Mouse (Mus musculus) left cerebral cortex, postnatal 25 days (tissue): Measurements from ENCODE around the gene Sh2b1. TPM values are rescaled to one million over a fixed set of nuclear protein-coding genes. Genes with fewer than 3 reads are reported as not detected.

Source experiments
- DNase-seq, 2 experiments: peaks; one replicate each; pipeline ENCODE4 v3.0.0; 2022; ENCODE audit warnings: low spot score in 2 of 2, mixed read lengths in 1 of 2
- intact Hi-C: fragments of 180-260 bp; cut with DNase I; formaldehyde crosslinking; loops from one replicate; pipeline ENCODE4 v1.15.1; 2025
- total RNA-seq, 2 experiments: library from RNA; stranded (reverse); gene quantifications; 2 replicates each; pipeline ENCODE4 v1.2.3; 2021

The Sh2b1 gene
- total RNA-seq, 2 experiments from 2014 or later, result 74.1 to 78.9 TPM

DNA sequence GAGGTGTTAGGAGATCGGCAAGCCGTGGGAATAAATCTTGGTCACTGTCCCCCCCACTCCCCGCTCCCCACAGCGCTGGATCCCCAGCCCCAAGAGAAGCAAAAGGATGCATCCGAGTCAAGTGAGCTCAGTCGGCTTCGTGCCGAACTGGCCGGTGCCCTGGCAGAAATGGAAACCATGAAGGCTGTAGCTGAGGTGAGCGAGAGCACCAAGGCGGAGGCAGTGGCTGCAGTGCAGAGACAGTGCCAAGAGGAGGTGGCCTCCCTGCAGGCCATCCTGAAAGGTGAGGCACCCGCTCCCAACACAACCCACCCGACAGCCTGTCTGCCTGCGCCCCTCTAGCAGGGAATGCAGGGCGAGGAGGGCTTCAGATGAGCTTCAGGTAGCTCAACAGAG, 45.7 kb downstream of the Sh2b1 start:
- intact Hi-C loops, result loop anchor here (2.0 kb wide), 1 partner anchor 45 kb away; the partner anchor contains the start of gene Sh2b1
- no peak for DNase-seq

DNA sequence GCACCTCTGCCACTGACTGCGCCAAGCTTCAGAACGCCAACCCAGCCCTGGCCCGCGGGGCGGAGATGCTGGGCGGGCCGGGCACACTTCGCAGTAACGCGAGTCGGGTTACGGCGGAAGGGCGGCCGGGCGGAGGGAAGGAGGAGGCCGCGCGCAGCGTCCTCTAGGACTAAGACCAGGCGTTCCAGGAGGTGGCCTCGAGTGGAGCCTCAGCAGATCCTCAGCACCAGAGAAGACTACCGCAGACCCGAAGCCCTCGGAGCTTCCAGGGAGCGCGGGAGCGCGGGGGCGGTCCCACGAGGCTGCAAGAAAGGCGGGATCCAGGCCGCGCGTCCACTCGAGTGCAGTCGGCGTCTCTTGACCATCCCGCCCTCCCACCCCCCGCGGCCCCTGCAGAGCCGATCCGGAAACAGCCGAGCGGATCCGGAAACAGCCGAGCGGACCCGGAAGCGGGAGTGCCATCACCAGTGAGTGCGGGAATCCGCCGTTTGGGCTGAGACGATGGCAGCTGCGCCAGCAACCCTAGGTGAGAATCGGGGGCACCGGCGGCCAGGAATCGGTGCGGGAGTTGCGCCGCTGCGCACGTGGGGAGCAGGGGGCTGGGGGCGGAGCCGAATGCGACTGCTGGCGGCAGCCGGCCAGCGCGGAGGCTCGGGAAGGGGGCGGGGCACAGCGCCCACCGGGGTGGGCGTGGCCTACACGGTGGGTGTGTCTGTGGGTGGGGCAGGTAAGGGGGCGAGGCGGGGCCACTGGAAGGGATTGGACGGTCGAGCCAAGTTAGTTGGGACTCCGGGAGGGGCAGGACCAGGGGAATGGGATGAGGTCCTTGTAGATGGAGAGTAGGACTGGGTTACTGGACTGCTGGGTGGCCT, 46.4 kb downstream of the Sh2b1 start, which contains the start of gene Rabep2:
Rabep2 (plus strand) TSS at position 129 of the 872 bp plus-strand sequence.
- DNase-seq, result peak; percentile 94
- intact Hi-C loops, result loop anchor here (2.0 kb wide), 1 partner anchor 46 kb away; the partner anchor contains the start of gene Sh2b1

DNA sequence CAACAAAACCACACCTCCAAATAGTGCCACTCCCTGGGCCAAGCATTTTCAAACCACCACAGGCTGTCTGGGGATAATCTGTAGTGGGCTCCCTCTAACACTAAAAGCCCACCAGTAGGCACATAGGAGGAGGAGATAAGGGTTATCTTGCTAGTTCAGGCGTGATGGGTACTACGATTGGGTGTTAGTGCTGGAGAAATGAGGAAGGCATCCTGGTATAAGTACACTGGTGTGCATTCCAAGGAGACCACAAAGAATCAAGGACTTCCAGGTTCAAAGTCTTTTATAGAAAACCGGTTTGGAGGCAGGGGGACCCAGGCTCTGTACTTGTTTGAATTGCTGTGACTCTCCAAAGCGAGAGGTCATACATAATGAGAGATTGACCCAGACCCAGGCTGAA, 47.1 kb downstream of the Sh2b1 start:
- no peak for DNase-seq
- intact Hi-C loops, result loop anchor here (2.0 kb wide), 1 partner anchor 47 kb away; the partner anchor contains the start of gene Sh2b1

DNA sequence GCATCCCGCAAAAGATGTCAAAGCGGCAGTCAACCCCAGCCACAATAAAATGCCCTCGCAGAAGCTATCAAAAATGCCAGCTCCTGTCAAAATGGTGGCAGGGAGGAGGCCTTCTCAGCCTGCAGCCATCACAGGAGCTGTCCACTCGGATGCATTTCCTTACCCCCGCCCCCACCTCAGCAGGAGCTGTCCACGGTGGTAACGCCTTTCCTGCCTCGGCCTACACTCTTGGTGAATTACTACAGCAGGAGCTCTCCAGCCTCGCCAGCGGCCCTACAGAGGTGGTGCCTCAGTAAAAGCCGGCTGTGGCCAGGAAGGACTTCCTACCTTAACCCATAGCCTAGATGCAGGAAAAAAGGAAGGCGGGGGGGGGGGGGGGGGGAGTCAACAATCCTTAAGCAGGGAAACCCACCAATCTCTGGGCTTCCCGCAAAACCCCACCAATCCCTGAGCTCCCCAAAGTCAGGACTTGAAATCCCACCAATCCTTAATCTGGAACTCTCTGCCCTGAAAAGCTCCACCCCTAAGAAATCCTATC, 47.8 kb downstream of the Sh2b1 start:
- intact Hi-C loops, result no loop called here

DNA sequence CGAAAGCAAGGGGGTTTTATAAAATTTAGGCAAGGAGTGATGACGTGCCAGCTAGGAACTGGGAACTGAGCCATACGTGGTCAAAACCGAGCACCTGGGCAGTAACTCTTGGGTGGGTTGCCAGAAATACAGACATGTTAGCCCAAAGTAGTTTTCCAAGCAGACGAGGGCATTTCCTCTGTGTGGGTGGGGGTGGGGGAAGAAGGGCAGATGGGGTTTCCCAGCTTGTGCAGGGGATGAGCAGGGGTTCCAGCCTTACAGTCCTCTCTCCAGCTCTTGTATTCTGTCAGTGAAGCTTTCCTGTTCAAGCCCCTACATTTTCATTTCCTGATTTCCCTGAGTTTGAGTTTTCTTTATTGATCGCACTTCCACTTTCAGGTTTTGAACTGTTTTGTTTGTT, 51.1 kb downstream of the Sh2b1 start:
- no peak for DNase-seq
- intact Hi-C loops, result no loop called here

More for the DNA sequence above, 47.8 kb downstream of the Sh2b1 start:
- no peak for DNase-seq

DNA sequence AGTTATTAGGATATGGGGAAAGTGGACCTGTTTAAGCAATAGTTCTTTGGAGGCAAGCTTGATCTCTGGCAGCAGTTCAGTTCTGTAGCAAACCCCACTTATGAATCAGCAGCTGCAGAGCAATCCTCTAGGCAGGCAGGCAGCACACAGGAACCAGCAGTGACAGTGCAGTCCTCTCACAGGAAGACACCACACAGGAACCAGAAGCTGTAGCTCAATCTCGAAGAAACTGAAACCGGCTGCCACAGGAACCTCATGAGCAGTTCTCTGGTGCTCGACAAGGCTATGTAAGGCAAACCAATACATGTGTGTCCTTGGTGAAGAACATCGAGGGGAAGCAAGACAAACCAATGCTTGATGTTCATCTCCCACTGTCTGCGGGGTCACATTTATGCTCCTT, 53.5 kb downstream of the Sh2b1 start:
- DNase-seq, result no peak
- intact Hi-C loops, result no loop called here

DNA sequence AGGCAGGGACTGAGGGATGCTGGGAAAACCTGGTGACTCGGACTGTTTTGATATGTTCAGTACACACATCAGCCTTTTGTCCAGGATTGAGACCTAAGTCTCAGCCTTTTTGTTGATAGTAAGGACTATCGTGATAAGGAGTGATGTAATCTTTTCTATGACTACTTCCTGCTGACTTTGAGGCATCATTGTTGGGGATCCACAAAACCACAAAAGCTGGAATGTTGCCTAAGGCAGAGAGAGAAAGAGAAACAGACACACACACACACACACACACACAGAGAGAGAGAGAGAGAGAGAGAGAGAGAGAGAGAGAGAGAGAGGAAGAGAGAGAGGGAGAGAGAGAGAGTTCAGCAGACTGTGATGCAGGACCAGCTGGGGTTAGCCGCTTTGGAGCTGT, 56.7 kb downstream of the Sh2b1 start:
- no peak for DNase-seq
- intact Hi-C loops, result no loop called here

DNA sequence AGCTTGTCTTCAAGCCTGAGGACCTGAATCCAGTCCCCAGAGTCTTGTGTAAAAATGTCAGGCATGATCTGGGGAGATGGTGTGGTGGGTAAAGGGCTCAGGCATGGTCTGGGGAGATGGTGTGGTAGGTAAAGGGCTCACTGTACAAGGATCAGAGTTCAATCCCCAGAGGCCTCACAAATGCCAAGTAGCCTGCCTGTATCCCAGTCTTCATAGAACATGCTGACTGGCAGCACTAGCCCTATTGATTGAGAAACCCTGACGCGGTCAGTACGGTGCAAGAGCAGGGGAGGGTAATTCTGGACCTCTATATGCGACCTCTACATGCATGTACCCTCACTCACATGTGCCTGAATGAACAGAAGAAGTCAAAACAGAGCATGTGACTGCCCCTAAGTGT, 57.6 kb downstream of the Sh2b1 start:
- intact Hi-C loops, result no loop called here
- no peak for DNase-seq

DNA sequence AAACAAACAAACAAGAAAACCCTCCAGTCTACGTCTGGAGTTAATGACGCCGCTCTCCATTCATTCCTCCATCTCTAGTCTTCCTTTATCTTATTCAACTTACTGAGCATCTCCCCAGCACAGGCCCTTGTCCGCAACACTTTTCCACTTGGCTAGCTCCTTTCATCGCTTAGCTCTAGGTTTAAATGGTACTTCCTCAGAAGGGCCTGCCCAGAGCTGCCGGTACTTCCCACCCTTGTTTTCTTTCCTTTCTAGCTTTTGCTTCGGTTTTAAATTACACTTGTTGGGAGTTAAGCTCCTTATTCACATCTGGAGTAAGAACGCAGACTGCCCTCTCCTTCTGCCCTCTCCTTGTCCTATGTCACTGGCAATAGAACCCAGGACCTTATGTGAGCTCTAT, 58.2 kb downstream of the Sh2b1 start:
- no peak for DNase-seq
- intact Hi-C loops, result no loop called here

Other genes with a start within 250 kb of the Sh2b1 start
- 10 to 100 TPM; 75.6 to 82.4 TPM for gene Sbk1, start 202.8 kb downstream of the Sh2b1 start, total RNA-seq
- gene Lat, start 105.9 kb downstream of the Sh2b1 start, total RNA-seq, result under 1 TPM; 0.64 to 0.76 TPM
- 10 to 100 TPM; 87.9 to 97.7 TPM for gene Spns1, start 98.0 kb downstream of the Sh2b1 start, total RNA-seq
- 1 to 10 TPM; 5.4 to 6.5 TPM for gene Nfatc2ip, start 78.7 kb downstream of the Sh2b1 start, total RNA-seq
- gene Cd19, start 60.5 kb downstream of the Sh2b1 start, total RNA-seq, result not detected
- 10 to 100 TPM; 10.8 to 14.4 TPM for gene Rabep2, start 46.7 kb downstream of the Sh2b1 start, total RNA-seq
- gene Atp2a1, start 12.3 kb downstream of the Sh2b1 start, total RNA-seq, result under 1 TPM; 0.32 to 0.39 TPM
- 10 to 100 TPM; 76.3 to 92.6 TPM for gene Tufm, start 11.9 kb upstream of the Sh2b1 start, total RNA-seq
- gene Atxn2l, start 28.0 kb upstream of the Sh2b1 start, total RNA-seq, result 100 to 1,000 TPM; 114 TPM
- 100 to 1,000 TPM; 176 to 188 TPM for gene Eif3c, start 91.0 kb upstream of the Sh2b1 start, total RNA-seq
- under 1 TPM; 0.39 to 0.53 TPM for gene Apobr, start 109.5 kb upstream of the Sh2b1 start, total RNA-seq
- 10 to 100 TPM; 21.3 to 35.1 TPM for gene Cln3, start 110.4 kb upstream of the Sh2b1 start, total RNA-seq
- not detected for gene Il27, start 119.5 kb upstream of the Sh2b1 start, total RNA-seq
- gene Nupr1, start 155.4 kb upstream of the Sh2b1 start, total RNA-seq, result 10 to 100 TPM; 15.7 to 22.1 TPM
- 10 to 100 TPM; 31.1 to 35.4 TPM for gene Sgf29, start 173.9 kb upstream of the Sh2b1 start, total RNA-seq
- 10 to 100 TPM; 11.7 to 19.3 TPM for gene Sult1a1, start 201.0 kb upstream of the Sh2b1 start, total RNA-seq
- 100 to 1,000 TPM in 1 of 2 experiments, 10 to 100 TPM in 1; 92.0 to 102 TPM for gene Bola2, start 220.0 kb upstream of the Sh2b1 start, total RNA-seq
- gene Slx1b, start 220.4 kb upstream of the Sh2b1 start, total RNA-seq, result 10 to 100 TPM; 14.4 to 17.0 TPM
- 100 to 1,000 TPM; 163 to 167 TPM for gene Coro1a, start 232.4 kb upstream of the Sh2b1 start, total RNA-seq